ENCODE assay signal across 11 mouse cellular contexts in the genomic region with DNA sequence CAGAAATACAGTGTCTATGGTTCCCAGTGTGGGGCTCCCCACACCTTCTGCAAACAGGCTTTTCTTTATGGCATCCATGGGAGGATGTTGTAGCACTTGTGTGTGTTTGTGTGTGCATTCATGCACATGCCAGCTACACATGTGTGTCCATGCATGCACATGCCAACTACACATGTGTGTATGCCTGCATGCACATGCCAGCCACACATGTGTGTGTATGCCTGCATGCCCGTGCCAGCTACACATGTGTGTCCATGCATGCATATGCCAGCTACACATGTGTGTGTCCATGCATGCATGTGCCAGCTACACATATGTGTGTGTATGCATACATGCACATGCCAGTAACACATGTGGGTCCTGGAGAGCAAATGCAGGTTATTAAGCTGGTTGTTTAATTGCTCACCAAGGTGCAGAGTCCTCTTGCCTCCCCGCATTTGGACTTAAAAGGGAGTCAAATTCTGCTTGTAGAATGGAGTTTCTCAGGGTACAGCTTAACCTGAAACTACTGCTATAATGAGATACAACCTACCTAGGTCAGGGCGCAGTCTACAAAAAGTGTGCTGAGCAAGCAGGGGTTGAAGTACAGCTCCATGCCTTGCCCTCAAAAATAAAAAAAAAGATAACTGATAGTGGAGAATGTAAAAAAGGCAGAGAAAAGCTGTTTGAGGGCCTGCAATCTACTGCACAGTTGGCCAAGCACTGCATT. TPM values are rescaled to one million over a fixed set of nuclear protein-coding genes. Genes with fewer than 3 reads are reported as not detected.
DNase-seq lines count a peak whose midpoint lies in the region; ATAC-seq lines count a peak whose summit lies in the region.
"Had no signal": no experiment of that assay in that cellular context is flagged by ENCODE, and none has a peak within 500 bp of the region (broad histone marks: within the 10 kb centered on the region; RNA-seq: fewer than 3 reads in every experiment).

No protein-coding gene starts in this region.

- no peaks in the 10 kb centered on the region for H3K9me3 ChIP-seq in kidney, embryonic 16.5 days (ENCODE audit: low read length)
- peaks cover 3% of the 10 kb centered on the region; the same call in 1 of the 2 replicates for H3K9me3 ChIP-seq in megakaryocyte, embryonic 14.5 days
- H3K9me3 ChIP-seq: heart, embryonic 10.5 days; hindbrain, embryonic 15.5 days had no signal

- no peak overlapping the region for H3K27ac ChIP-seq in kidney, embryonic 16.5 days (ENCODE audit: low read length)
- H3K27ac ChIP-seq: embryonic facial prominence, embryonic 10.5 days; heart, embryonic 10.5 days; hindbrain, embryonic 15.5 days had no signal

- intact Hi-C loops in heart, postnatal 36 days (cut with DNase I), result loop anchor here (2.0 to 10.0 kb wide), 5 partner anchors 23 to 1901 kb away; a partner anchor contains a TSS

- no peak overlapping the region for H3K4me3 ChIP-seq in kidney, embryonic 16.5 days (ENCODE audit: low read length)
- H3K4me3 ChIP-seq in megakaryocyte, embryonic 14.5 days (replicated peaks), result peak overlapping the region; percentile 79
- H3K4me3 ChIP-seq: embryonic facial prominence, embryonic 10.5 days; heart, embryonic 10.5 days; hindbrain, embryonic 15.5 days had no signal

- peak; percentile 57 for DNase-seq in heart, adult 11 months
- DNase-seq in heart, postnatal 36 days, result no peak
- DNase-seq in kidney, adult 8-10 months, result peak; percentile 28 to 64
- DNase-seq in urinary bladder, postnatal 36 days (ENCODE audit: low spot score in 2 of 2), result no peak

- H3K36me3 ChIP-seq in kidney, embryonic 16.5 days (ENCODE audit: insufficient read depth, low read length), result no peaks in the 10 kb centered on the region
- H3K36me3 ChIP-seq in megakaryocyte, embryonic 14.5 days (replicated peaks; ENCODE audit: low read length), result peaks cover 6% of the 10 kb centered on the region
- H3K36me3 ChIP-seq: hindbrain, embryonic 15.5 days had no signal

- no peak for ATAC-seq in kidney, embryonic 16.5 days (ENCODE audit: low FRiP score, low TSS enrichment)
- no peak for ATAC-seq in megakaryocyte, adult 5-6 weeks (ENCODE audit: poor library complexity, severe bottlenecking)
- ATAC-seq: forebrain, embryonic 14.5 days had no signal

- WGBS in kidney, embryonic 16.5 days, result 92% methylated on average over 3 of the region's 3 CpGs

- peaks cover 7% of the 10 kb centered on the region; the same call in 1 of the 2 replicates for H3K4me1 ChIP-seq in kidney, embryonic 16.5 days (ENCODE audit: insufficient read depth, low read length)
- H3K4me1 ChIP-seq in megakaryocyte, embryonic 14.5 days, result peaks cover 37% of the 10 kb centered on the region

- H3K9ac ChIP-seq in kidney, embryonic 16.5 days (replicated peaks; ENCODE audit: low read length), result no peak overlapping the region
- H3K9ac ChIP-seq: hindbrain, embryonic 15.5 days had no signal

- H3K4me2 ChIP-seq in kidney, embryonic 16.5 days (replicated peaks; ENCODE audit: low read depth, low read length), result no peak overlapping the region
- H3K4me2 ChIP-seq: hindbrain, embryonic 15.5 days had no signal

- H3K27me3 ChIP-seq in kidney, embryonic 16.5 days (ENCODE audit: insufficient read depth, low read length), result no peaks in the 10 kb centered on the region
- no peaks in the 10 kb centered on the region for H3K27me3 ChIP-seq in megakaryocyte, embryonic 14.5 days (replicated peaks)
- H3K27me3 ChIP-seq: hindbrain, embryonic 15.5 days had no signal

RNA-seq across cellular contexts. Expression of a gene that starts 3.7 kb away (rescaled TPM):
- 100 to 1,000 TPM; 138 to 145 TPM for total RNA-seq in heart, postnatal 36 days (2021)
- polyA plus RNA-seq in kidney, embryonic 16.5 days (2015; fragmentation: Nextera tagmentation; extraction: Ambion mirVana), result 110 and 114 TPM in 2 replicates
- polyA plus RNA-seq in megakaryocyte, embryonic 14.5 days (2012; ENCODE audit: insufficient read depth, low replicate concordance), result 11.2 and 18.5 TPM in 2 replicates
- 41.6 and 47.2 TPM in 2 replicates for total RNA-seq in megakaryocyte, adult 5-6 weeks (2015)
- 38.1 and 43.8 TPM in 2 replicates for total RNA-seq in megakaryocyte, adult 5-6 weeks (2017)

Comparison
In these comparisons a context has a peak if more than half of its experiments do, and no peak if none do; other contexts are left out.
1. DNase-seq: peak in heart, adult 11 months (single experiment) and kidney, adult 8-10 months (2 of 2); none in heart, postnatal 36 days (0 of 2) and urinary bladder, postnatal 36 days (0 of 2).